Mouse (Mus musculus): ENCODE measurements around the gene Babam1.

Gene Babam1

DNA sequence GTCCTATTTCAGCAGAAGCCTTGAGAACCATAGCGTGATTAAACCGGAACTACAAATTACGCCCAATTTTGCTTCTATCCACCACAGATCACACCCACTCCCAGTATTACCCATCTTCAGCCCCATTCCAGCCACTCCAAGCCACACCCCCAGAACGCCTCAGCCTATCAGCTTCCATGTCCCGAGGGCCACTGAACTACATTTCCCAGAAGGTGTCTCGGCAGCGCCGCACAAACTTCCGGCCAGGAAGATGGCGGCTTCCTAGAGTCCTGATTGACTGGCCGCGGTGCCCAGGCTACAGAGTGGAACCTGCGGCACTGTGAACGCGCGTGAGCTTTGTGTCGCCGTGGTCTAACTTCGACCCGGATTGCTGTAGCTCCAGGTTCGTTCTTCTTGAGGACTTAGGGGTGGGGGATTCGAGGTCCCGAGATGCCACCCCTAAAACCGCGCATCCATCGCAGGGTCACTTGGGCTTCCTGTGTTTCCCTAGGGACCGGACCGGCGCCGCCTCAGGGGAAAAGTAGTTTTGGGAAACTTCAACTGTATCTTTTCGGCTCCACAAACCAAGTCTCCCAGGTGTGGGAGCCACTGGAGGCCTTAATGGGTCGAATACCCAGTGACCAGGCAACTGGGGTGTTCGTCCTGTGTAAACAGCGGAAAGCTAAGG is at the start of gene Babam1:
Gene Babam1, plus strand, starts transcription at position 223 of the 667 bp plus-strand sequence.
- DNase-seq (ENCODE audit: low spot score in 2 of 2) = peak; percentile 89 to 92

DNA sequence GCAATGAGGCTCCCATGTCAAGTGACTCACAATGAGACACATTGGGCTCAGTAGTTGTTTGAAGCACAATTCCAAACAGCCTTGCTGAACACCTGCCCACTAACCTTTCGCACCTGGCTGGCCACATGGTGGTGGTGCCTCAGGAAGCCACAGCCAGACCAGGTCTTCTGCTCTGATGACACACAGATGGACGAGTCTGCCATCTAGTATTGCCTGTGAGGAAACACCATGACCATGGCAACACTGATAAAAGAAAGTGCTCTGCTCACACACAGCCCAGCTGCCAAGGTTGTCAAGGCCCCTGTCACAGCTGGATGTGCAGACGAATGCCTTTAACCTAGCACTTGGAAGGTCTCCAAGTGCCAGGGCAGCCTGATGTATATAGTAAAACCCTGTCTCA is 45.5 kb upstream of the Babam1 start:
- no peak for DNase-seq (ENCODE audit: low spot score in 2 of 2)

- no peak for DNase-seq (ENCODE audit: low spot score in 2 of 2)
These were observed 45.1 kb upstream of the Babam1 start for GRCm38 (mm10) chr8:71351520-71351919.

DNA sequence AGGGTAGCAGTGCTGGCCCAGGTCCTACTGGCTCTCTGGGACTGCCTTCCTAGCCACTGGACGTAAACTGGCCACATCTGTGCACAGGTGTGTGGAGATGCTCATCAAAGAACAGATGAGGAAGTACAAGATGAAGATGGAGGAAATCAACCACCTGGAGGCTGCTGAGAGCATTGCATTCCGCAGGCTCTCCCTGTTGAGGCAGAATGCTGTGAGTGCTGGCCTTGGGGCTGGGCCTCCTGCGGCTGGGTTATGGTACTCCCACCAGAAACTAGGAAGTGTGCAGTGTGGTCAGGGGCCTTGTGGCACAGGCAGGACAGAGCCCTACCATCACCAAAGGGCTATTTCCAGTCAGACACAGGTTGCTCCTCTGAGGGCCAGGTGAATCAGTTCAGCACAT is 38.6 kb upstream of the Babam1 start:
- DNase-seq (ENCODE audit: low spot score in 2 of 2) = no peak

DNA sequence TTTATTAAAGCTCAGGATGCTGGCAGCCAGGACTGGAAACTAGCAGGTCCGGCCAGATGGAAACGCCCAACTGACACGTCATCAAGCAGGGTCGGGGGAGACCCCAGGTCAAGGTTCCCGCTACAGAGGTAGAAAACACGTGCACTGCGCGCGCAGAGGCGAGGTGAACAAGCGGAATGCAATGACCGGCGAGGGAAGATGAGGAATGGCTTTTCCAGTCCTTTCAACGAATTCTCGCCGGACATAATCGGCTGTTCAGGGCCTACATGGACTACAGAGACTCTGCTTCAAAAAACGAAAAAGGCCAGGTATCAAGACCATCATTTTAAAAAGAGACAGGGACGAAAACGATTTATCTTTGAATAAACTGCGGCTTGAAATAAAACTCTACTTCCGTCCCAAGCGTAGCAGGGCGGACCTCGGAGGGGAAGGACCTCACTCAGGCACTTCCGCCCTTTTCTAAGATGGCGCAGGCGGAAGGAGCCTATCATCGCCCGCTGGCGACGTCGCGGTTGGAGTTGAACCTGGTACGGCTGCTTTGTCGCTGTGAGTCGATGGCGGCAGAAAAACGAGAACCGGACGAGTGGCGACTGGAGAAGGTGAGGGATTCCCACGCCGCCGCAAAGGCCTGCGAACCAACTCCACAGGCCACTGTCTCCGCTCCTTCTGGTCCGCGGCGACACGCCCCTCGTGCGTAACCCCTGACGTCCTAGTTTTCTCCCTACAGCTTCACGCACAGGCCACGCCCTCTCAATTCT is 29.7 kb upstream of the Babam1 start, which contains the start of gene Use1:
Gene Use1, plus strand, starts transcription at position 78 of the 758 bp plus-strand sequence.
- peak; percentile 85 to 86 for DNase-seq (ENCODE audit: low spot score in 2 of 2)

GRCm38 (mm10) chr8:71367529-71368176 is 29.0 kb upstream of the Babam1 start:
- DNase-seq (ENCODE audit: low spot score in 2 of 2) = no peak

GRCm38 (mm10) chr8:71368366-71368765 is 28.3 kb upstream of the Babam1 start:
- DNase-seq (ENCODE audit: low spot score in 2 of 2) = no peak

DNA sequence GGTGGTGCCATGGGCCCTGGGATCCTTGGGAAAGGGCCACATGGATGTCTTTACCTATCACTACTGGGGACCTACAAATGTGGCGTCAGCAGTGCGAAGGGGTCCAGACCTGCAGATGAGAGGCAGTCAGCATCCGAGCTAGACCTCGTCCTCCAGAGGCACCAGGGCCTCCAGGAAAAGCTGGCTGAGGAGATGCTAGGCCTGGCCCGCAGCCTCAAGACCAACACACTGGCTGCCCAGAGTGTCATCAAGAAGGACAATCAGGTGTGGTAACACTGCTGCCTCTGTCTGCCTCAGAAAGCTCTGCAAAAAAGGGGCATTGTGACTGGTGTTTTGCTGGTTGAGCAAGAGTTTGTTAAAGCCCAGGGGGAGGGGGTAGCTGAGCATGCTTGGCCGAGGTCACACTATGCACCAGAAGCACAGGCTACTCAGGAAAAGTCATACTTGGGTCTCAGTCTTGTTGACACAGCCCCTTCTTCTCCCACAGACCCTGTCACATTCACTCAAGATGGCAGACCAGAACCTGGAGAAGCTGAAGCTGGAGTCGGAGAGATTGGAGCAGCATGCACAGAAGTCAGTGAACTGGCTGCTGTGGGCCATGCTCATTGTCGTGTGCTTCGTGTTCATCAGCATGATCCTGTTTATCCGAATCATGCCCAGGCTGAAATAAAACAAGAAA is 27.5 kb upstream of the Babam1 start:
- DNase-seq (ENCODE audit: low spot score in 2 of 2) = no peak

- no peak for DNase-seq (ENCODE audit: low spot score in 2 of 2)
These were observed 25.9 kb upstream of the Babam1 start for GRCm38 (mm10) chr8:71370711-71371235.

- peak; percentile 96 for DNase-seq (ENCODE audit: low spot score in 2 of 2)
These were observed 25.3 kb upstream of the Babam1 start, which contains the start of gene Ocel1 for GRCm38 (mm10) chr8:71371236-71371848. Gene Ocel1 (plus strand): TSS chr8:71371298.

GRCm38 (mm10) chr8:71372427-71372826 is 24.2 kb upstream of the Babam1 start:
- no peak for DNase-seq (ENCODE audit: low spot score in 2 of 2)

DNA sequence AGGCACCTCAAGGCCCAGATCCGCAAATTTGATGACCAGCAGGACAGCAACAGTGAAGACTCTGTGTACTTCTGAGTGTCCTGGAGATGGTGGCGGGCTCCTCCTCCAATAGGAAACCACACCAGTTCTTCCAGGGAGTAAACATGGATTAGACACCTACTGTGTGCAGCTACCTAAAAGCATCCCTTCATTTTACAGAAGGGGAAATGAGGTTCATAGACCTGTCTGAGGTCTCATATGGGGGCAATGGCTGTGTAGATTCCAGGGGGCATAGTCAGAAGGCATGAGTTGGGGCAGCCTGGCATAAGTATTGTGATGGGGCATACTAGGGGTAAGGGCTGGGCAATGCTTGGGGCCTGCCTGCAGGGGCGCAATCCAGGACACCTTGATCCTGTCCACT is 23.7 kb upstream of the Babam1 start:
- DNase-seq (ENCODE audit: low spot score in 2 of 2) = no peak

- no peak for DNase-seq (ENCODE audit: low spot score in 2 of 2)
These were observed 21.9 kb upstream of the Babam1 start for GRCm38 (mm10) chr8:71374616-71375206.

GRCm38 (mm10) chr8:71375581-71376422 is 20.9 kb upstream of the Babam1 start:
- DNase-seq (ENCODE audit: low spot score in 2 of 2) = peak in 1 of 2 experiments; percentile 52

DNA sequence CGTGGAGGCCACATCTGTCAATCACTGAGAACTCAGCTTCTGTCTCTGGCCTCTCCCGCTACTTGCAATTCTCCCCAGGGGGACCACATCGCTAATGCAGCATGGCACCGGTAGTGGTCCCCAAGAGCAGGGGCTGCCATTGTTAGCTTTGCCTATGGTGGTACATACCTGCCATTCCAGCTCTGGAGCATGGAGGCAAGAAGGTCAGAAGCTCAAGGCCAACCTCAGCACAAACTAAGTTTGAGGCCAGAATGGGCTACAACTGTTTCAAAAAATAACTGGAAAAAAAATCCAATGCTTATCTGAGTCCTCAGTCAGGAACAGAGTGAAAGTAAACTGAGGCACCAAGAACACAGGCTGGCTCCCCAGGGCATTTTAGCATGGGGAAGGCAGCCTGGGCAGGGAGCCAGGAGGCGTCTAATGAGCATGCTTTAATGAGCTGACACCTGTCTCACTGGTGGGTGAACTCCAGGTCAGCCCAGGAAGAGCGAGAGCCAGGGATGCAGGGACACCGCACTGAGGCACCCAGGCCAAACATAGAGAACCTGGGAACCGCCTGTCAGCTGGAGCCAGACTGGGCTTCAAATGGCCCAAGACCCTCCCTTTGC is 20.1 kb upstream of the Babam1 start:
- no peak for DNase-seq (ENCODE audit: low spot score in 2 of 2)

- DNase-seq (ENCODE audit: low spot score in 2 of 2) = no peak
These were observed 17.7 kb upstream of the Babam1 start for GRCm38 (mm10) chr8:71379008-71379407.

GRCm38 (mm10) chr8:71379512-71380075 is 17.1 kb upstream of the Babam1 start:
- DNase-seq (ENCODE audit: low spot score in 2 of 2) = no peak

DNA sequence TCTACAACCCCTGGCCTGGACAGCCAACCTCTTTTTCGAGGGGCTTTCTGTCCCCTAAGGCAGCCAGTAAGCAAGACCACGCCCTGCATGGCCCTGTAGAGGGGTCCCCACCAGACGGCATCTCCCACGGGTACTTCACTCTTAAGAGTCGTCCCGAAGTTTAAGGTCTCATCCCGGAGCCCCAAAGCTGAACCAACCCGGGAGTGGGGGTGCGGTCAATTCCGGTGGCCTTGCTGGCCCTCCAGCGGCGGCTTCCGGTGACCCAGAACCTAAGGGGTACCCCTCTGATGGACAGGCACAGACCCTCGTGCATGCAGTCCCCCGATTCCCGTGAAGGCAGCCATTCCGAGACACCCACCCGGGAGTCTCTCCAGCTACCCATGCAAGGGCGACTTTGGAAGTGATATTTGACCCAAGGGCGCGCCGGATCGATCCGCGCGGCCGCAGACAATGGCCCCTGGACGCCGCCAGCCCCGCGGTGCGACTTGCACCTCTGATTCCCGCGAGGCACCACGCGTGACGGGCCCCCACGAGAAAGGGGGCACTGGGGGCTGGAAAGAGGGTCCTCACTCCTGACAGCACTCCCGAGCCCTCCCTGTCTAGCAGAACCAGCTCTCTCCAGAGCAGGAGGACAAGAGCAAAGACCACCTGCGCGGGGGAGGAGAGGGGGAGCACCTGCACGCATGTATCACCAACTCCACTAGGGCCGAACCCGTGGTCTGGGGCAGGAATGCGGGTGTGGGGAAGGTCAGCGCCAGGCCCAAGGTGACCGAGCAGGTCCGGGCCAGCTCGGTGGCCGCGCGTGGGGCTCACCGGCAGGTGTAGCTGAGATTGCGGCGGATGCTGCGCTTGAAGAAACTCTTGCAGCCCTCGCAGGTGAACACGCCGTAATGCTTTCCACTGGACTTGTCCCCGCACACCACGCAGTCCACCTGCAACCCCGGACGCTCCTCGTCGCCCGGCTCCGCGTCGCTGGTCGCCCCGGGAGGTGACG is 16.2 kb upstream of the Babam1 start:
- no peak for DNase-seq (ENCODE audit: low spot score in 2 of 2)

Data from urinary bladder, postnatal 4 days (tissue).